Mouse (Mus musculus) CH12.LX (cell line): Measurements from ENCODE around the gene Pgm5. TPM values are rescaled to one million over a fixed set of nuclear protein-coding genes. Genes with fewer than 3 reads are reported as not detected.
A peak's percentile ranks its signal among the peaks of the same experiment; 100 is the strongest.

Experiments
- DNase-seq: peaks from one replicate; pipeline ENCODE4 v3.0.0-alpha.2; 2013; ENCODE audit errors: extremely low read depth
- H3K27ac ChIP-seq: 2 replicates; pipeline ENCODE4 v1.5.1; 2012; ENCODE audit warnings: low read depth, mild to moderate bottlenecking, control low read depth, moderate library complexity; ENCODE audit not compliant: insufficient read depth
- H3K27me3 ChIP-seq: replicated peaks from 2 replicates; pipeline ENCODE3; 2012; ENCODE audit warnings: inconsistent platforms
- H3K36me3 ChIP-seq, 2 experiments: replicated peaks in 1 of 2; 2 replicates each; pipeline versions ENCODE3 to v1.6.1; 2012; ENCODE audit warnings: inconsistent platforms in 1 of 2, low read length in 1 of 2, mild to moderate bottlenecking in 1 of 2, mixed read lengths in 1 of 2, moderate library complexity in 1 of 2; ENCODE audit not compliant: control insufficient read depth in 1 of 2, insufficient read depth in 1 of 2
- H3K4me1 ChIP-seq, 2 experiments: 2 replicates each; pipeline ENCODE4 v1.6.1; 2012; ENCODE audit warnings: inconsistent platforms in 1 of 2, moderate library complexity in 1 of 2; ENCODE audit not compliant: insufficient read depth in 2 of 2, control insufficient read depth in 1 of 2
- H3K4me2 ChIP-seq: 2 replicates; pipeline ENCODE4 v1.6.1; 2012; ENCODE audit warnings: low read depth, mild to moderate bottlenecking, control low read depth; ENCODE audit not compliant: poor library complexity, insufficient read depth, severe bottlenecking
- H3K4me3 ChIP-seq, 3 experiments: fragments of 150-350 bp in 1 of 3; sonication (generic) in 1 of 3; replicated peaks in 1 of 3; 2 replicates each; pipeline versions ENCODE3 to v1.5.1; 2011 to 2012; ENCODE audit warnings: low read depth in 2 of 3, low read length in 2 of 3, mild to moderate bottlenecking in 2 of 3, moderate library complexity in 2 of 3, control low read depth in 1 of 3, improper control_type of control experiment in 1 of 3, inconsistent platforms in 1 of 3, mixed read lengths in 1 of 3; ENCODE audit not compliant: poor library complexity in 1 of 3
- H3K79me2 ChIP-seq: replicated peaks from 2 replicates; pipeline ENCODE4 v1.6.1; 2012; ENCODE audit warnings: mild to moderate bottlenecking, moderate library complexity; ENCODE audit not compliant: control insufficient read depth, poor library complexity, insufficient read depth, severe bottlenecking; ENCODE audit errors: extremely low read depth
- H3K9ac ChIP-seq: 2 replicates; pipeline ENCODE4 v1.6.1; 2012; ENCODE audit warnings: low read depth, mild to moderate bottlenecking, control low read depth, moderate library complexity; ENCODE audit not compliant: insufficient read depth
- H3K9me3 ChIP-seq: replicated peaks from 2 replicates; pipeline ENCODE3; 2012; ENCODE audit warnings: low read length, inconsistent platforms, mixed read lengths
- BHLHE40 ChIP-seq: IDR thresholded peaks from 2 replicates; pipeline ENCODE4 v1.6.1; 2011; ENCODE audit warnings: mild to moderate bottlenecking, low read depth, low read length, improper control_type of control experiment
- CTCF ChIP-seq, 2 experiments: IDR thresholded peaks in 1 of 2; conservative IDR thresholded peaks in 1 of 2; 2 replicates each; pipeline ENCODE4 v1.5.1; 2011 to 2012; ENCODE audit warnings: low read depth in 2 of 2, low read length in 2 of 2, improper control_type of control experiment in 1 of 2, inconsistent platforms in 1 of 2, mild to moderate bottlenecking in 1 of 2, moderate library complexity in 1 of 2
- E2F4 ChIP-seq: IDR thresholded peaks from 2 replicates; pipeline ENCODE4 v1.6.1; 2011; ENCODE audit warnings: low read depth, low read length, improper control_type of control experiment; ENCODE audit not compliant: insufficient replicate concordance
- GABPA ChIP-seq: IDR thresholded peaks from 2 replicates; pipeline ENCODE4 v1.6.1; 2012; ENCODE audit warnings: low read depth, low read length, improper control_type of control experiment, inconsistent platforms; ENCODE audit not compliant: insufficient replicate concordance
- JUND ChIP-seq: conservative IDR thresholded peaks from 2 replicates; pipeline ENCODE4 v1.6.1; 2011; ENCODE audit warnings: low read depth, low read length, improper control_type of control experiment
- MAFK ChIP-seq: IDR thresholded peaks from 2 replicates; pipeline ENCODE4 v1.6.1; 2011; ENCODE audit warnings: low read length, improper control_type of control experiment; ENCODE audit not compliant: insufficient replicate concordance
- MAX ChIP-seq: IDR thresholded peaks from 2 replicates; pipeline ENCODE4 v1.6.1; 2011; ENCODE audit warnings: low read length, improper control_type of control experiment
- MEF2A ChIP-seq: IDR thresholded peaks from 2 replicates; pipeline ENCODE4 v1.6.1; 2014; ENCODE audit warnings: low read depth, mild to moderate bottlenecking, inconsistent platforms, low read length, improper control_type of control experiment, borderline replicate concordance
- MXI1 ChIP-seq: IDR thresholded peaks from 2 replicates; pipeline ENCODE4 v1.6.1; 2011; ENCODE audit warnings: mild to moderate bottlenecking, low read depth, low read length, improper control_type of control experiment
- MYC ChIP-seq: IDR thresholded peaks from 2 replicates; pipeline ENCODE4 v1.6.1; 2011; ENCODE audit warnings: low read depth, mild to moderate bottlenecking, improper control_type of control experiment, low read length
- PAX5 ChIP-seq: IDR thresholded peaks from 2 replicates; pipeline ENCODE4 v1.6.1; 2012; ENCODE audit warnings: low read length, inconsistent platforms, mixed read lengths
- POLR2AphosphoS2 ChIP-seq: IDR thresholded peaks from 2 replicates; pipeline ENCODE4 v1.6.1; 2011; ENCODE audit warnings: low read depth, low read length, improper control_type of control experiment
- RAD21 ChIP-seq: IDR thresholded peaks from 2 replicates; pipeline ENCODE4 v1.6.1; 2011; ENCODE audit warnings: low read depth, mild to moderate bottlenecking, low read length, improper control_type of control experiment, moderate library complexity
- SIN3A ChIP-seq: IDR thresholded peaks from 2 replicates; pipeline ENCODE4 v1.6.1; 2012; ENCODE audit warnings: low read length, improper control_type of control experiment, inconsistent platforms
- TBP ChIP-seq: conservative IDR thresholded peaks from 2 replicates; pipeline ENCODE4 v1.6.1; 2011; ENCODE audit warnings: low read depth, low read length, improper control_type of control experiment
- ZMIZ1 ChIP-seq: IDR thresholded peaks from 2 replicates; pipeline ENCODE4 v1.6.1; 2012; ENCODE audit warnings: low read depth, mild to moderate bottlenecking, inconsistent platforms, low read length, improper control_type of control experiment
- dilution Hi-C: fragments of 300-500 bp; cut with MboI; formaldehyde crosslinking; loops from 2 replicates; pipeline ENCODE4 v1.14.3; 2020; ENCODE audit warnings: low sequenced_read_pairs; ENCODE audit not compliant: extremely low pct_unique_long_range_greater_than_20kb, extremely low pct_ligation_motif_present
- in situ Hi-C: fragments of 300-500 bp; cut with MboI; formaldehyde crosslinking; loops from 3 replicates; pipeline ENCODE4 v1.14.3; 2019; ENCODE audit warnings: low sequenced_read_pairs, low pct_ligation_motif_present, low pct_unique_long_range_greater_than_20kb, mixed read lengths
- polyA plus RNA-seq: library from polyadenylated mRNA; unstranded; fragments of >175 nt; gene quantifications from 2 replicates; pipeline ENCODE4 v1.2.1, GENCODE M21; 2012; ENCODE audit warnings: low read depth; ENCODE audit not compliant: insufficient read length
- total RNA-seq, 2 experiments: library from RNA; depleted of rRNA; stranded (reverse); fragments of 300-350 nt in 1 of 2; fragments of >200 nt in 1 of 2; gene quantifications; 2 replicates each; pipeline ENCODE4 v1.2.3; 2012 to 2014

Pgm5 gene
- total and polyA plus RNA-seq, 3 experiments, result not detected

GRCm38 (mm10) chr19:24730661-24731060, 131.0 kb downstream of the Pgm5 start:
- TF ChIP-seq JUND (no peak), GABPA (no peak), E2F4 (no peak), MAFK (no peak), POLR2AphosphoS2 (no peak), TBP (no peak), ZMIZ1 (no peak), MEF2A (no peak)
- Histone ChIP-seq H3K27ac (no peak overlapping the region), H3K9me3 (no peaks in the 10 kb centered on the region), H3K4me1 (peaks cover 2 to 25% of the 10 kb centered on the region in 2 experiments; a peak in 3 of 4 replicates), H3K27me3 (no peaks in the 10 kb centered on the region), H3K36me3 (no peaks in the 10 kb centered on the region), H3K4me3 (no peak overlapping the region), H3K4me2 (no peak overlapping the region), H3K79me2 (no peaks in the 10 kb centered on the region), H3K9ac (no peak overlapping the region)
- in situ Hi-C loops, result no loop called here
- no peak for DNase-seq
- dilution Hi-C loops, result no loop called here

DNA sequence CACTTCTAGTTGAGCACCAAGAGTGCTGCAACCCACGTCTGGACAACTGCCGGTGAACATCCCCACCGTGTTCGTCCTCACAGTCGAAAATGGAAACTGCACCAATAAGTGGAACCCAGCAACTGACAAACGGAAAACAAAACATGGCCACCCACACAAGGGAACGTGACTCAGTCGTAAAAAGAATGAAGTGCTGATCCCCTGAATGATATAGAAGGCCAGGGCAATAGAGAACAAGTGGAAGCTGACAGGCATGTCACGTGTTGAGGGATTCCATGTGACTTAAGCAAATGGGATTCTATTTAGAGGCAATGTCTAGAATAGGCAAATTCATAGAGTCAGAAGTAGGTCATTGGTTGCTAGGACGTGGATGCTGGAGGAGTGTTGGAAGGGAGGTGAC, 137.3 kb downstream of the Pgm5 start:
- Histone ChIP-seq H3K36me3 (no peaks in the 10 kb centered on the region), H3K27me3 (no peaks in the 10 kb centered on the region), H3K4me3 (no peak overlapping the region), H3K9me3 (no peaks in the 10 kb centered on the region), H3K79me2 (no peaks in the 10 kb centered on the region), H3K4me1 (peaks cover 0 to 33% of the 10 kb centered on the region in 2 experiments; a peak in 2 of 4 replicates), H3K4me2 (0 out of 2 replicates have a peak overlapping the region, but pooled peaks have one; percentile 8), H3K27ac (no peak overlapping the region), H3K9ac (no peak overlapping the region)
- TF ChIP-seq BHLHE40, result peak; percentile 57; the same call in 1 of the 2 replicates
- TF ChIP-seq TBP, result no peak
- no peak for TF ChIP-seq JUND
- no peak for TF ChIP-seq SIN3A
- TF ChIP-seq CTCF (conservative IDR thresholded peaks at IDR 0.05 in 1 of 2, IDR thresholded peaks at IDR 0.05 in 1 of 2; ENCODE audit: low read depth in 2 of 2, low read length in 2 of 2), result no peak
- no peak for TF ChIP-seq MAFK
- peak; percentile 31; the same call in 1 of the 2 replicates for TF ChIP-seq MAX
- no peak for TF ChIP-seq MXI1
- TF ChIP-seq MYC, result no peak
- no peak for TF ChIP-seq RAD21
- no peak for TF ChIP-seq PAX5
- no peak for DNase-seq
- dilution Hi-C loops (no loop called here), in situ Hi-C loops (no loop called here)
